Mouse (Mus musculus) right cerebral cortex, adult 18-20 months (tissue): Measurements from ENCODE around the gene Tnrc6c.

Experiments
- DNase-seq: peaks from one replicate; pipeline ENCODE4 v3.0.0; 2022; ENCODE audit warnings: mixed read lengths

Tnrc6c gene

DNA sequence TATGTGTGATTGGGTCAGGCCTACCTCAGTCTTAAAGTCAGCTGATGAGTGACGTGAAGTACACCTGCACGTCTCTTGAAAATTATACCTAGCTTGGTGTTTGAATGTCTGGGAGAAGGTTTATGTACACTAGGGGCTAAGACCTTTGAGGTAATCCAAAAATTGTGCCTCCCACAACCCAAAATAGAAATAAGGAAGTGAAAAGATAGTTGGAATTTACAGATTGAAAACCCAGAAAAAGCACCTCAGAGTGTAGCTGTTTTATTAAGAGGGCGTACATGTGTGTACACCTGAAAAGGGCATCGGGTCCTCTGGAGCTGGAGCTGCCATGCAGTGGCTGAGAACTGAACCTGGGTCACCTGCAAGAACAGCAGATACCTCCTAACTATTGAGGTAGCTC is 24.1 kb downstream of the Tnrc6c start:
- no peak for DNase-seq

DNA sequence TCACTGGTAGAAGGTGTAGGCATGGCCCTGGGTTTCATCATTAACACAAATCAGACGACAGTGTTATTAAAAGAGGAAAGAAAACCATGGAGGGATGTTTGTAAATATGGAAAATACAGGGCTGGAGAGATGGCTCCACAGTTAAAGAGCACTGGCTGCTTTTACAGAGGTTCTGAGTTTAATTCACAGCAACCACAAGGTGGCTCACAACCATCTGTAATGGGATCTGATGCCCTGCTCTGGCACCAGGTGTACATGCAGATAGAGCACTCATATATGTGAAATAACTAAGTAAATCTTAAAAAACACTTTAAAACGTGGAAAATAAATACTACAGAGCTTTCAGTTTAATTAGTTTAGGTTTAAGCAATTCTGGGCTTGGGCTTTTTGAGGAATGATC is 24.7 kb downstream of the Tnrc6c start:
- no peak for DNase-seq

DNA sequence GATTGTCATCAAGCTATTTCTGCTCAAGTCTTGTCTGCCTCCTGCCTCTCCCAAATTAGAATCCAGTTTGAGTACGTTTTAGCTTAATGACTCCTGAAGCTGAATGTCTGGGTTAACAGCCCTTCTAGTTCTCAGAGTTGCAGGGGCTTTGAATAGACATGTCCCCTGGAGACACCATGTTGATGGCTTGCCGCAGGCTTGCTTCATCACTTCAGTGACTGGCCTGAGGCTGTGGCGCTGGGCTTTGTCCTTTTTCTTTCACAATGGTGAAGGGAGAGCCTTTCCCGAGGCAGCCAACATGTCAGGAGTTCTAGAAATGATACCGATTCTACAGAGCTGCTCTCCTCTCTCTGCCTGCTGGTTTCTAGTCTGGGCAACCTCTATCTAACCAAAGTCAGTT is 30.6 kb downstream of the Tnrc6c start:
- no peak for DNase-seq

DNA sequence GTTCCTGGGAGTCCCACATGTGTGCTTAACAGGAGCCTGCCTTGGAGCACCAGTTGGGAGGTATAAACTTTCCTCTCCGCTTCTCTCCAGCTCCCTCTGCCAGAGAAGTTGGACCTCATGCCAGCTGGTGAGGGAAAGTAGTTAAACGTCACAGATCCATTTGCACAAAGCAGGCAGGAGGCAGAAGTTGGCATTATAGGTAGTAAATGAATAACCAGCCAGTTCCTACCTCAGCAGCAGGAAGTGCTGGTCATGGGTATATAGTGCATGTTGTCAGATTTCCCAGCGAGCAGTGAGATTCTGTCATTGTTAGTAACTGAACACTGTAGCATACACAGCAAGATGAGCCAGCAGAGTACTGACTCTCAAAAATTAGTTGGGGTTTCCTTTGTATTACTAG is 31.4 kb downstream of the Tnrc6c start:
- DNase-seq, result peak; percentile 14

DNA sequence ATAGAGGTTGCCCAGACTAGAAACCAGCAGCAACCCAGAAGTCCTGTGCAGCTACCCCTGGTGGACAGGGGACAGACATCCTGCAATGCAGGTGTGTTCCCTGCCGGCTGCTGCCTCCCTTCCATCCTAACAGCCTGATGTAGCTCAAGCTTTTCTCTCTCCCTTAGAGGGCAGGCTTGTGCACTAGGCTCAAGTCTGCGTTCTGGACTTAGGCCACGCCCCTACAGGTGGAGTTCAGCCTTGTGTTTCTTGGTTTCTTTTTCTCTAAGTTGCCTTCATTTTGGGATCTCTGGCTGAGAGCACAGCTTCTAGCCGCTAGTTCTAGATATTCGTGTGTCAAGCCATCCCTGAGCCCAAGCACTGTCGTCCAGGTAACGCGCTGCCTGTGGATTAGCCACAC is 31.9 kb downstream of the Tnrc6c start:
- no peak for DNase-seq

DNA sequence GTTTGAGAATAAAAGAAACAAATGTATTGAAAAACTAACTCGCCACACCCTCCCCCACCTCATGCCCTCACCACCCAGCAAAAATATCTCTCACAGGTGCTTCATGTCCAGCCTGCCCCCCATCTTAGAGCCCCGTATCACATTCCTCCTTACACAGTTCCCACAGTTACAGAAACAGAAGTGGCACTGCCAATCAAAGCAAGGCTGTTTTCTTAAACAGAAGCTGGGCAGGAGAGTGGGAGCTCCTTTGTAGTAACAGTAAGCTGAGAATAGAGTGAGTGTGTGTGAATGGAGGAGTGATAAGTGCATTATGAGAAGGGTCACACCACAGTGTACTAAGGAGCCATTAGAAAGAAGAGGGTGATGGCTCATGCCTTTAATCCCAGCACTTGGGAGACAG is 34.5 kb downstream of the Tnrc6c start:
- DNase-seq, result no peak

DNA sequence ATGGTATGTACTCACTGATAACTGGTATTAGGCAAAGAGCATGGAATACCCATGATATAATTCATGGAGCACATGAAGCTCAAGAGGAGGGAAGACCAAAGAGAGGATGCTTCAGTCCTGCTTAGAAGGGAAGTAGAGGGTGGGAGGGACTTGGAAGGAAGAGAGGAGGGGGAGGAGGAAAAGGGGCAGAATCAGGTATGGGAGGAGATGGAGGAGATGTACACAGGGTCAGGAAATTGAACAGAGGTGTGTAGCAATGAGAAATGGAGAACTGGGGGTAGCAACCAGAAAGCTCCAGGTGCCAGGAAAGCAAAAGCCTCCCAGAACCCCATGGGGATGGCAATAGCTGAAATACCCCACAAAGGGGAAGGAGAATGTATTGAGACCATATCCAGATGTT is 37.2 kb downstream of the Tnrc6c start:
- DNase-seq, result no peak

DNA sequence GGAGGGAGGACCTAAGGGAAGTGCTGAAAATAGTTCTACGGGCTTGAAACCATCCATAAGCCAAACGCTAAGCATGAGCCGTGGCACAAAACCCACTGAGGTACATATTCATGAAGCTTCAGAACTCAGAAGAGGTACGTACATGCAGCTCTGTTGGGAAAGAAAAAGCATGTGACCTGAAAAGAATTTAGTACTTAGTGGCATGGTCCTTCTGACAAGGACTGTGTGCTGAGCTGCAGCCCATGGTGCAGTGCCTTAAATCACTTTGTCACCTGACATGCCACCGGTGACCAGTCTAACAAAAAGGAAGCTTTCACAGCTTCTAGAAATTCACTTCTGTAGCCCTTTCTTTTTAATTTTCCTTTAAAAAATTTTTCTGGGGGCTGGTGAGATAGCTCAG is 40.0 kb downstream of the Tnrc6c start:
- no peak for DNase-seq

DNA sequence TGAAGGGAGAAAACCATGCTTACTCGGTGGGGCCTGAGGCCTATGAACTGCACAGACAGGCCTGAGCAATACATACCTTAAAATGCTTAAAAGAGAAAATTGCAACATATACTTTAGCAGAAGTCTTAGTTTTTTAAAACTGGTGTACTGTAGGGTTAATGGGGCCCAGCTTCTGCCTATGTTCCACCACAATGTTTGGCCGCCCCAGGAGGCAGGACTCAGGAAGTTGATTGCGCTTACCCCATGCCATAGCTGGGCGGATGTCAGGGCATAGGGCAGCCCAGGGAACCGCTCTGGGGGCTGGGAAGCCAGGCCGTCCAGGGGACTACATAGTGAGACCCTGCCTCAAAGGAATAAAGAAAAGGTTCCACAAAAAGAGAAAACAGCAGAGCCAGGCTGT is 42.5 kb downstream of the Tnrc6c start:
- no peak for DNase-seq

DNA sequence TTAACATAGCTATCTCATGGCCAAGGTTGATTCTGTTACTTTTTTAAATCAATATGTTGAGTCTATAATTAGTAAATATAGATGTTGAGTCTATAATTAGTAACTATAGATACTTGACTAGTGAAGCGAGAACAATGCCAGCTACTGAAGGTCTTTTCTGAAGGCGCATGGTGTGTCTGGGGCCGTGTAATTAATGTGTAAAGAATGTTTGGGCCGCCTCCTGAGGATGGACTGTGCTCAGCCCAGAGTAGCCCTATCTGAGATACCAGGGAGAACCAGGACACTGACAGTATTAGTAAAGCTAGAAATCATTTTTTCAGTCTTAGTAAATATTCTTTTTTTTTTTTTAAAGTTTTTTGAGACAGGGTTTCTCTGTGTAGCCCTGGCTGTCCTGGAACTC is 46.8 kb downstream of the Tnrc6c start:
- no peak for DNase-seq

DNA sequence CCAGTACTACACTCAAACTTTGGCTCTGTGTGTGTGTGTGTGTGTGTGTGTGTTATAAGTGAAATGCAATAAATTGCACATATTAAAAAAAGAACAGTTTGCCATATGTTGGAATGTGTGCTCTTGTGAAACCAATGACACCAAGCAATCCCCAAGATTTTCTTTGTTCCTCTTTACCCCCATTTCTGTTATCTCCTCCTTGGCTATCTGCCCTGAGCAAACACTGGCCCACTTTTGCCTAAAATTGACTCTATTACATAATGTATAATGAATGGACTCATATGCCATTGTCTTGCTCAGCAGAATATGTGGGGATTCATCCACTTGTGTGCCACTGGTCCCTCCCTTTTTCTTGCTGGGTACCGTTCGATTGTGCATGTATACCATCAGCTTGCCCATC is 52.2 kb downstream of the Tnrc6c start:
- no peak for DNase-seq

DNA sequence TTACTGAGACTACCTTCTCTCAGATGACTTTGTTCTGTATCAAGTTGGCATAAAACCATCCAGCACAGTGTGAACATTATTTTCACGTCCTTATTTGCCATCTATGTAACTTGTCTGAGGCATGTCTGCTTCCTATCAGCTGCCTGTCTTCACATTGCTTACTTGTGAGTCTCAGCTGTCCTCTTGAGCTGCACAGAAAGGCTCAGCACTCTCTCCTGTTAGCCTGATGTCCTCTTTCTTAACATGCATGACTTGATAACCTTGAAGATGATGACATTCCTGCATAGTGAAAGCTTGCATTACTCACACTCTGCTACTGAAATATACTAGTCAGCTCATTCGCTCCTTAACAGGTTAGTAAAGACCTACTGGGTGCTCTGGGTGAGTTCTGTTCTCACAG is 53.1 kb downstream of the Tnrc6c start:
- no peak for DNase-seq

DNA sequence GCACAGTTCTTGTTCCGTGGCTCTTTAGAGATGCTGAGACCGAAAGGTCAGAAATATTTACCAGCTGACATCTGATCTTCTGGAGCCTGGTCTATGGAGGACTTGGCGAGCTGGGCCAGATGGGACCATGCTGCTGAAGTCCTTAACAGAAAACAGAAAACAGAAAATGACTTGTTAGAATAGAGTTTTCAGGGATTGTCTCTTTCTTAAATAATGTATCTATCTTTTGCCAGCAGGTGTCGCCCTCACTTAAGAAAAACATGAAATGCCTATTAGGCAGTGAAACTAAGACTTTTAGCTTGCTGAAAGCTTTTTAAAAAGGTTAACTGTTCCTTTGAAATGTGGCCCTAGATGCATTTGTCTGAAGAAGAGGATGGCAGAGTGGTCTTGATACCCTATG is 55.2 kb downstream of the Tnrc6c start:
- DNase-seq, result peak; percentile 39

DNA sequence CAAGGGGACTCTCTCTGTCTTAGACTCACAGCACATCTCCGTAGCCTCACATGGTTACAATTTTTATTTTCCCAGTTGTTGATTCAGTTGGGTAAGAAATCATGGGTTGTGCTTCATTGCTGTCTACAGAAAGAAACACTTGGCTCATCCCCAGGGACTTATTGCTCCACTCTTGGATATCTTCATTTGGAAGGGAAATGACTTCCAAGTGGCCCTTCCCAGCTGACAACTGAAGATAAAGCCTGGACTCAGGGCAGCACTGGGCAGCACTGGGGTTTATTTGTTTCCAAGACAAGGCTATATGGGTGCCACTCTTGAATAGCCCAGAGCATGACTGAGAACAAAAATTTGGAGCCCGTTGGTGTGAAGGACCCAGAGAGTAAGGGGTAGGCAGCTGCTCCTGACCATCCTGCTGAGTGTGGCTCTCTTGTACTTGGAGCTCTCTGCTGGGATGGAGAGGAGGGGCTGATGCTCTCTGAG is 56.8 kb downstream of the Tnrc6c start:
- no peak for DNase-seq

DNA sequence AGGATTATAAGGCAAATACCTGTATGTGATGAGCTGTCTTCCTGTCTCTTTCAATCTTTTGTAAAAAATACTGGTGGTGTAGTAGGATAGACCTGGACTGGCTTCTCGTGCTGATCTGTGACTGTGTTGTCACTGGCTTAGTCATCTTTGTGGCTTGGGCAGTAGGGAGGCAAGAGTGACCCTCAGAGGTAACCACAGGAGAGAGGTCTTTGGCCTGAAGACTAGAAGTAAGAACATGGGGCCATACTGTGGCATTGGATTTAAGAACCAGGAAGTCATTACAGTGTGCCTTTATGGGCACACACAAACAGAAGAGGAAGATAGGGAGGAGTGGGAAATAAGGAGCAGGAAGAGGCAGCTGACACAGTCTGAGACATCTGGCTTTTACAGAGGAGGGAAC is 58.0 kb downstream of the Tnrc6c start:
- DNase-seq, result no peak

DNA sequence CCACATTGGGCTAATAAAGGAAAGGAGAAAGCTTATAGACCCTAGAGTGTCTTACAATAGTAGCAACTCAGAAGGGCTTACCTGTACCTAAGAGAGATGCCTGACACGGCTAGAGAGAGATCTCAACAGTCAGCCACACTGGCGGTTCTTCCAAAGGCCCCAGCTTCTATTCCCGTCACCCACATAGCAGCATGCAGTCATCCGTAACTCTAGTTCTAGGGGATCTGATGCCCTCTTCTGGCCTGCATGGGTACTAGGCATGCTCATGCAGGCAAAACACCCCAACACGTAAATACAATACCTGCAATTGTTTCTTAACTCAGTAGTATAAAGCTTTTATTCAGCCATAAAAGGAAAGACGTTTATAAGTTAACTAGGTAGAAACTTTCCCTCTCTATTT is 59.3 kb downstream of the Tnrc6c start:
- no peak for DNase-seq

DNA sequence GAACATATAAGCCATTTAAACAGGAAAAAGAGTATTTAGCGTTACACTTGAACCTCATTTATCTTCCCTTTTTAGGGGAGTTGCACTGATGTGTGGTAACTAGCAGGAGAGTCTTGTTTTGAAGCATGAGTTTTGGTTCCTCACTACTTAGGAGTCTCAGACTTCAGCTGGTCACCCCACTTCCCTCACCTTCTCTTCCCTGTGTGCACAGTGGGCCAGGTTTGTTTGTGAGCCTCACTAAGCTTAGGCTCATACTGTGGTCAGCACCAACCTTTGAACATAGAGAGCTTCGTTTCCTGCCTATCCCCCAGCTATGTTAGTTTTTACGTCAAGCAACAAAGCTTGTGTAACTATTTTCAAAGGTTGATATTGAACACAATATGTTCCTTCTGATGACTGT is 64.7 kb downstream of the Tnrc6c start:
- DNase-seq, result no peak

DNA sequence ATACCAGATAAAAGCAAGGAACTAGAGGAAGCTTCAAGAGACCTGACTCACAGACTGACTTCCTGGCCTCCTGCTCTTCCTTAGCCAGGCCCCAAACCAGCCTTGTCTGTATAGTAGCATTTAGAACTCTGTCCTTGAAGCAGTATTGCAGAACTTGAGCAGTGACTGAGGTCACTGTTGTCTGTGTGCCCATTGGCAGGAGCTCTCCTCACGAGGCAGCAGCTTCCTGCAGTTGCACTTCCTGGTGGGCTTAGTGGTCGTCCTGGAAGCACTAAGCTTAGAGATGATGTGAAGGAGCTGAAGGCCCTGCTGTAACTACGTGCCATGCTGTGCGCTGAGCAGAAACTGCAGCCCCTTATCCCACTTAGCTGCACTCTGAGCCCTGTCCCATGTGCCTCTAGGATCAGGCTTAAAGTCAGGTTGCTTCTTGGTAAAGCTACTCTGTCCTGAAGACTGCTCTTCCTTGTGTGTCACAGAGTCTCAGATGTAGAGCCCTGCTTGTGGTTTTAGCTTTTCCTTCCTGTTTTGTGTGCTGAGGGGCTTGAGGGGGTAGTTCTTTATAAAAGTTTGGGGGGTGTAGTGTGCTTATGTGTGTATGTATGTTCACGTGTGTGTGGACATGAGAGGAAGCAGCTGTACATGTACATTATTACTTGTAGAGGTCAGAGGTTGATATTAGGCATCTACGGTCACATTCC is 70.7 kb downstream of the Tnrc6c start:
- no peak for DNase-seq

DNA sequence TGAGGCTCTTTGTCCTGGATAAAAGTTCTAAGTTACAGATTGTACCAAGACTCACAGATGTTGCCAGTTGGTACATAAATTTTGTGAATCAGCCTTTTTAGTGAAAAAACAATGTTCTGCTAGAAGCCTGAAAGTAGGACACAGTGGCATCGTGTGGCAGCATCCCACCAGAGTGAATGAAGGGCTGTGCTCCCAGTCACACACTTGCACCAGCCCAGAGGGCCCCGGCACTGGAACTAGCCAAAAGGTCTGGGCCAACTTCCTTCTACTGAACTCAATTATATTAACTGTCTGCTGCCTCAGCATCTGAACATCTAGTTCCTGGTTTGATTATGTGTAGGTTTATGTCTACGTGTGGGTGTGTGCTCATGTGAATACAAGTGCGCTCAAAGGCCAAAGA is 72.9 kb downstream of the Tnrc6c start:
- no peak for DNase-seq

DNA sequence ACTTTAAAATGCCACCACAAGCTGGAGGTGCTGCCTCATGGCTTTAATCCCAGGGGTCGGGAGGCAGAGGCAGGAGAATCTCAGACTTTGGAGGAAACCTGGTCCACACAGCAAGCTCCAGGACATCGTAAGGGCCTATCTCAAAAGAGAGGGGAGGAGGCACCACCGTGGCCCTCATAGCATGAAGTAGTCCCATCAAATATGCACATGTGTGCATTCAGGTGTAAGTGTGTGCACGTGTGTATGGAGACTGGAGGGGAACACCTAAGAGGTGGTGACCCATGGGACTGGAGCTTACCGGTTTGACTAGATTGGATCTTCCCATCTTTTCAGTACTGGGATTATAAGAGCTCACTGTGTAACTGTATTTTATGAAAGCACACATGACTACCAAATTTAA is 74.2 kb downstream of the Tnrc6c start:
- no peak for DNase-seq

DNA sequence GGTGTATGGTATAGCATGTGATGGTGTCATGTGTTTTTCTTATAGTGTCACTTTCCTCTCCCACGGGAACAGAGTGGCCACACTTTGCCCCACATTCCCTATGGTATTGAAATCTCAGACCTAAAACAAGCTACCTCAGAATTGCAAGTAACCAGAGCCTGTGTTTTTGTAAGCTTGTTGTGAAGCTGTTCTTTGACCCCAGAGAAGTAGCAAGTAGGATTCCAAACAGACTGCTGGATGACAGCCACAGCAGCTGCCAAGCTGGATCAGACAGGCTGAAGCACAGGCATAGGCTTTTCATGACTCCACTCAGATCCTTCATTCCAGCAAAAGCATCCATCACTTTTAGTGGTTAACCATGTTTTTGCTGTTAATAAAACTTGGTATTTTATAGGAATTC is 74.8 kb downstream of the Tnrc6c start:
- no peak for DNase-seq

DNA sequence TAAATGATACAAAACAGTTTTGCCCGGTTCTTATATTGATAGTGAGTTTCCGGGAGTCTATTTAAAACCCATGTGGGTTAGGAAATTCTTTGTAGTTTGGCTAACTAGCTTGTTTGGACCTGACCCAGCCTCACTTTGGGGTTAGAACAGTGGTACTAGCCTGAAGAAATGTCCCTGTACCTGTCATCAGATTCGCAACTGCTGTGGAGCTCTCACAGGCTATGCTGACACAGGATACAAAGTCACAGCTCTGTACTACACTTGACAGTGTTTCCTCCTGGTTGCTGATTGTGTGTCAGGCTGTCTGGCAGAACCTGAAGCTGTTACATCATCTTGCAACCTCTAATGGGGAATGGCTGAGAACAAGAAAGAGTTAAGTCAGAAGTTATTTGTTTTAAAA is 75.3 kb downstream of the Tnrc6c start:
- no peak for DNase-seq

DNA sequence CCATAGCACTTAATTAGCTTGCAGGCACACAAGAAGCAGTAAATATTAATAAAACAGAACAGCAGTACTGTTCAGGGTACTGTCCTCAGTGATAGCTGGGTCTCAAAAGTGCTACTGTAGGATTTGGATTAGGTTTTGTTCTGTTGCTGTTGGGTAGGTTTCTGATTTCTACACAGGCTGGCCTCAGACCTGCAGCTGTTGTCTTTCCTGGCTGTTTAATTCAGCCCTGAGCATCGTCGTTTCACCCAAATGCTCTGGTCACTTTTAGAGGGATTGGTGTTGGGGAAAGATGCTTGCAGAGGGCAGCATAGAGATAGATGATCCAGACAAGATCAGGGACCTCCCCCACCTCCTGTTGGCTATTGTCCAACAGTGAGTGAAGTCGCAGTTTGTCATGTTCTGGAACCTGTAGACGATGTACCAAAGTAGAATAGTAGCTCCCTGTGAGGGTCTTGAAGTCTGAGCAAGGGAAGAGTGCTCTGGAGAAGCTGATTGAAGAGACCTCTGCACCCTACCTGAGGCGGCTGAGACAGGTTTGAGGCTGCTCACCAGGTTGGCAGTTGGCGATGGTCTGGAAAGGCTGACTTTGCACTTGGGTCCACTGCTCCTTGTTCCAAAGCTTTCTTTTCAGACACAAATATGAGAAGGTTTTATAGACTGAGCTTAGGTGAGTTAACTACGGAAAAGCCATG is 75.9 kb downstream of the Tnrc6c start:
- DNase-seq, result no peak

DNA sequence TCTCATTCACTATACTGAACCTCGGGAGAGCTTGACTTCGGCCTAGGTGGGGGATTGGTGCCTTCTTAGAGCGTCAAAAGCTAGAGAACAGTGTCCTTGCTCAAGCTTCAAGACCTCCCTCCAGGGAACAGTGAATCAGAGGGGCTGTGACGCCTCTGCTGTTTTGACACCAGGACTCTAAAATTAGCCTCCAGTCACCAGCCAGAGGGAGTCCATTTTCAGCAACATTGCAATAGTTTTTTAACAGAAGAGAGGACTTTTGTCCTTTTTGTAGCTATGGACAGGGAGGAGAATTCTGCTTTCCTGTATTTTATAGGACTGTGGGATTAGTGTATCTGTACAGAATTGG is 76.4 kb downstream of the Tnrc6c start:
- DNase-seq, result no peak

DNA sequence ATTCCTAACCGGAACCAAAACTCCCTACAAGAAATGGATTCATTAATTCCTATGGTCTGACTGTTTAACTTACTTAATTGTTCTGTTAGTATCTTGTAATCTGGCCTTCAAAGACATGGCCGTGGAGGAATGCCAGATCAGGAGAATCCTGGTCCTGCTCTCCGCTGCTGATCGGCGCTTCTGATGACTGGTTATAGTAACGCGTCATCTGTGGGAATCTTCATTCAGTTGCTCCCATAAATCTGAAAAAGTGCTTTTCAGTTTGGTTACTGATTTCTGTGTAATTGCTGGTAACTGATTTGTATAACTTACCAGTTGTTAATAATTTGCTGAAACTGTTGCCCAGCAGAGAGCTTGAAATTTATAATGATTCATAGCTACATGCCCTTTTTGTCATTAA is 77.4 kb downstream of the Tnrc6c start:
- DNase-seq, result no peak
